Mouse (Mus musculus) CH12.LX (cell line): ENCODE data around the gene Dmxl2.

Experiments used
- CTCF ChIP-seq, 2 experiments: IDR thresholded peaks in 1 of 2; conservative IDR thresholded peaks in 1 of 2; 2 replicates each; pipeline ENCODE4 v1.5.1; 2011 to 2012; ENCODE audit warnings: low read depth in 2 of 2, low read length in 2 of 2, improper control_type of control experiment in 1 of 2, inconsistent platforms in 1 of 2, mild to moderate bottlenecking in 1 of 2, moderate library complexity in 1 of 2
- EP300 ChIP-seq: IDR thresholded peaks from 2 replicates; pipeline ENCODE4 v1.6.1; 2011; ENCODE audit warnings: low read length, improper control_type of control experiment
- ETS1 ChIP-seq: conservative IDR thresholded peaks from 2 replicates; pipeline ENCODE4 v1.6.1; 2012; ENCODE audit warnings: low read depth, mild to moderate bottlenecking, inconsistent platforms, low read length, improper control_type of control experiment, moderate library complexity
- HCFC1 ChIP-seq: IDR thresholded peaks from 2 replicates; pipeline ENCODE4 v1.6.1; 2012; ENCODE audit warnings: low read depth, mild to moderate bottlenecking, inconsistent platforms, low read length, improper control_type of control experiment
- POLR2A ChIP-seq: IDR thresholded peaks from 2 replicates; pipeline ENCODE4 v1.6.1; 2011; ENCODE audit warnings: low read depth, mild to moderate bottlenecking, improper control_type of control experiment, low read length
- ZNF384 ChIP-seq: IDR thresholded peaks from 2 replicates; pipeline ENCODE4 v1.6.1; 2012; ENCODE audit warnings: low read depth, low read length, improper control_type of control experiment, inconsistent platforms

- peak; percentile 93 to 96 for TF ChIP-seq CTCF (conservative IDR thresholded peaks at IDR 0.05 in 1 of 2, IDR thresholded peaks at IDR 0.05 in 1 of 2; ENCODE audit: low read depth in 2 of 2, low read length in 2 of 2)
- TF ChIP-seq EP300: 0 out of 2 replicates have a peak, but pooled peaks have one; percentile 18
- TF ChIP-seq ETS1: no peak
- no peak for TF ChIP-seq HCFC1
- TF ChIP-seq POLR2A: no peak
- no peak for TF ChIP-seq ZNF384
Measured at GRCm38 (mm10) chr9:54547536-54547935, 46.1 kb upstream of the Dmxl2 start.
